Mouse (Mus musculus) liver, embryonic 12.5 days (tissue): ENCODE data around the gene Rnf152. TPM values are rescaled to one million over a fixed set of nuclear protein-coding genes. Genes with fewer than 3 reads are reported as not detected.

ENCODE experiments used
- ATAC-seq: fragments of 200-750 bp; cut with Nextera tagmentation; 2 replicates; pipeline ENCODE4 v1.8.0; 2017; ENCODE audit warnings: moderate number of reproducible peaks, mild to moderate bottlenecking, moderate library complexity
- H3K27ac ChIP-seq: fragments of 300-500 bp; sonication (generic); 2 replicates; pipeline ENCODE4 v1.5.1; 2016; ENCODE audit warnings: mild to moderate bottlenecking
- H3K27me3 ChIP-seq: fragments of 300-500 bp; sonication (generic); replicated peaks from 2 replicates; pipeline ENCODE4 v1.6.1; 2016; ENCODE audit warnings: mild to moderate bottlenecking, moderate library complexity
- H3K36me3 ChIP-seq: fragments of 300-500 bp; sonication (generic); 2 replicates; pipeline ENCODE4 v1.6.1; 2016; ENCODE audit warnings: mild to moderate bottlenecking, moderate library complexity
- H3K4me1 ChIP-seq: fragments of 300-500 bp; sonication (generic); 2 replicates; pipeline ENCODE4 v1.6.1; 2016
- H3K4me2 ChIP-seq: fragments of 300-500 bp; sonication (generic); 2 replicates; pipeline ENCODE4 v1.6.1; 2016; ENCODE audit warnings: mild to moderate bottlenecking, moderate library complexity
- H3K4me3 ChIP-seq: fragments of 300-500 bp; sonication (generic); 2 replicates; pipeline ENCODE4 v1.5.1; 2016; ENCODE audit warnings: mild to moderate bottlenecking, moderate library complexity
- H3K9ac ChIP-seq: fragments of 300-500 bp; sonication (generic); 2 replicates; pipeline ENCODE4 v1.6.1; 2016; ENCODE audit warnings: mild to moderate bottlenecking, moderate library complexity
- H3K9me3 ChIP-seq: fragments of 300-500 bp; sonication (generic); replicated peaks from 2 replicates; pipeline ENCODE4 v1.6.1; 2016; ENCODE audit warnings: mild to moderate bottlenecking, moderate library complexity
- WGBS: fragments of 180-500 bp; shearing (Covaris S2); methylation state at CpG from one replicate; pipeline ENCODE4 v1.1.7; 2016; ENCODE audit not compliant: insufficient replicate concordance; 5-methylcytosine and 5-hydroxymethylcytosine counted together
- polyA plus RNA-seq: library from polyadenylated mRNA; unstranded; fragments of >200 nt; fragmentation: Nextera tagmentation; extraction: Ambion mirVana; gene quantifications from 2 replicates; pipeline ENCODE4 v1.2.1, GENCODE M21; 2016

Rnf152 gene
- 0.01 and 0.04 TPM in 2 replicates for polyA plus RNA-seq

DNA sequence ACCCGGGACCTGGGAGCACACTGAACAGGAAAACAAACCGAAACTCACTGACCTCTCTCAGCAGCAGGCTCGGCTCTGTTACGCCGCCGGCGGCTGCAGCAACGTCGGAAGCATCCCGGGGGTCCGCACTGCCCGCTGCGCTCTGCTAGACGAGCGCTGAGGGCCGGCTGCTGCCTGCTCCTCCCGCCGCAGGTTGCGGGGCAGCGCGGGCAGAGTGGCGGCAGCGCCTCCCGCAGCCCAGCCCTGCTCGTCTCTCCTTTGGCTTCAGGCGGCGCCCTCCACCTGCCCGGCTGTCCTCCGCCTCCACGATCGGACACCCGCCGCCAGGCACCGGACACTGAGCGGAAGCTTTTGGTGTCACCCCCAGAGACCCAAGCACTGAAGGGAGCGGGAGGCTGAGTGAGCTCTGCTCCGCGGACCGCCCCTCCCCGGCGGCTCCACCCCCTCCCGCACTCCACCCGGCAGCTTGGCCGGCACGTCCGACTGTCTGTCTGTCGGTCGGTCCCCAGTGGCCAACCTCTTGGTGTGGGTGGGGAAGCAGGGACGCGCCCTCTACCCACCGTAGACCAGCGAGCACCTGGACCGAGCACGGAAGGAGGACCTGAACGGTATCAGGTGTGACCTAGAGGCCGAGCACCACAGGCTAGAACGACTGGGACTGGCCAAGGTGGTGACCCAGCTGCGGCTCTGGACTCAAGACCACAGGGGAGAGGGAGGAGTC lies at the start of gene Rnf152:
Gene Rnf152, minus strand, starts transcription at position 420 of the 721 bp plus-strand sequence.
- WGBS: under 1% methylated on average over 58 of the region's 58 CpGs
- H3K4me1 ChIP-seq: peaks cover 5% of the 10 kb centered on the region; the same call in 1 of the 2 replicates
- peak within 1 kb of the TSS; percentile 83 for H3K4me2 ChIP-seq
- H3K27me3 ChIP-seq: peaks cover 44% of the 10 kb centered on the region
- ATAC-seq: peak; percentile 66
- peak within 1 kb of the TSS; percentile 63 for H3K4me3 ChIP-seq
- H3K9ac ChIP-seq: peak within 1 kb of the TSS; percentile 56
- H3K36me3 ChIP-seq: no peaks in the 10 kb centered on the region
- H3K27ac ChIP-seq: no peak within 1 kb of the TSS
- no peaks in the 10 kb centered on the region for H3K9me3 ChIP-seq

DNA sequence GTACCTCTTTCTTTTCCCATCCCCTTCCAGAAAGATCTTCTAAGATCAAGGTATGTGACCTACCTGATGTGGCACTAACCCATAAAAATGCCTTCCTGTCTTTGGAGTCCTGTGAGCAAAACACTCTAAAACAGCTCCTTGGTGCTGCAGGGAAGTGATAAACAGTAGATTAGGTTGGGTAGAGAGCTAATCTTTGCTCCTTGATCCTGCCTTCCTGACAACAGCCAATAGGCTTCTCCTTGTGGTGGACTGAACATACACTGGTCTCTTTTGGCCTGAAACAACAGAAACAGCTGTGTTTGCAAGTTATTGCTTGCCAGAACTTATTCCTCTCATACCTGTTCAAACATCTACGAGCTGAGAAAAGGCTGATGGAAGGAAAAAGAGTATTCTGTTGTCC lies 46.3 kb upstream of the Rnf152 start:
- H3K4me3 ChIP-seq: no peak overlapping the region
- no peaks in the 10 kb centered on the region for H3K27me3 ChIP-seq
- no peaks in the 10 kb centered on the region for H3K36me3 ChIP-seq
- 35% methylated on average over 1 of the region's 1 CpGs for WGBS
- H3K9me3 ChIP-seq: no peaks in the 10 kb centered on the region
- no peak overlapping the region for H3K4me2 ChIP-seq
- ATAC-seq: no peak
- H3K27ac ChIP-seq: no peak overlapping the region
- H3K9ac ChIP-seq: no peak overlapping the region
- no peaks in the 10 kb centered on the region for H3K4me1 ChIP-seq

DNA sequence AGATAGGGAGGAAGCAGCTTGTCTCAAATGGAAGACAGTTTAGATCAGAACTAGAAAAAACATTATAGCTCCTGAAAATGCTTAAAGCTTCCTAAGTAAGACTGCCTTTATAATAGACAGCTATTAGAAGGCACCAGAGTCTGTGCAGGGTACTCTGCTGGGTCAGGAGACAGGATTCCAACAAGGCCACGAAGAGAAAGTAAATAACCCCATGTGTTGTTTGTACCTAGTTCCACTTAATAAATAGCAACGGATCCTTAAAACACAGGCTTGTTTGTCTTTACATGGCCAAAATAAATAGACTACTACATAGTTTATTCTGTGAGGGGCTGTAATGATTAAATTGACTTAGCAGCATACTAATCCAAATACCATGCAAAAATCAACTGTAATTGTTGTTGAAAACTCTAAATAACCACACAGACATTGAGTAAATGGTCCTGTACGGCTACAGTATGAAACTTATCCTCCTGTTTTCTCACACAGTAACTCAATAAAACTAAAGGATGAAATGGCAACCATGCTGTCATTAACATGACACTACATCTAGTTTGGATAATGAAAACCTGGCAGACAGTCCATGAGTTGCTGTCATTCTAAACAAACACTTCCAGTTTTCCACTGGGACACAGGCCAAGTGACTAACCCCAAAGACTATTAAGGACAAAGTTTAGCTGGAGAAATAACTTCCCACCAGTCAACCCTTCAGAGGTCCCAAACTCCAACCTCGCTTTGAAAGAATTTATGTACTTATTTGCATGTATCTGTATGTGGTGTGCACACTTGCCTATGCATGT lies 27.8 kb upstream of the Rnf152 start:
- Histone ChIP-seq H3K9ac (no peak overlapping the region), H3K9me3 (no peaks in the 10 kb centered on the region), H3K27me3 (no peaks in the 10 kb centered on the region), H3K4me3 (no peak overlapping the region), H3K27ac (no peak overlapping the region), H3K4me1 (no peaks in the 10 kb centered on the region), H3K4me2 (no peak overlapping the region), H3K36me3 (no peaks in the 10 kb centered on the region)
- no peak for ATAC-seq
- 47% methylated on average over 4 of the region's 4 CpGs for WGBS

DNA sequence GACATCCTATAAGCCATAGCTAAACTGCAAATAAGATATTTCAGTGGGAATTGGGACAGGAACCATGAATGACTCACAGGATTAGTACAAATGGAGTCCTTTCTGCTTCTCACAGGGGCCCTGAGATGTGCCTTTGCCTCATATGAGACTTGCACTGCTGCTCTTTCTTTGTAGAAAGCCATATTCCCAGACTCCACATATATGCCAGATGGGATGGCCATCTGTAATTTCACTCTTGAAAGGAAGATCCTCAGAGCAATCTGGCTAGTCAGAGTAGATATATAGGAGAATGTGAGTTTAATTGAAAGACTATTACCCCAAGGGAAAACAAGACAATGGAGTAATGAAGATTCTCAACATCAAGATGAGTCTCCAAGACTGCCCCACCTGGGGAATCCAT lies 21.0 kb upstream of the Rnf152 start:
- Histone ChIP-seq H3K9ac (no peak overlapping the region), H3K36me3 (no peaks in the 10 kb centered on the region), H3K4me1 (no peaks in the 10 kb centered on the region), H3K9me3 (no peaks in the 10 kb centered on the region), H3K27ac (no peak overlapping the region), H3K27me3 (no peaks in the 10 kb centered on the region), H3K4me3 (no peak overlapping the region), H3K4me2 (no peak overlapping the region)
- no peak for ATAC-seq

DNA sequence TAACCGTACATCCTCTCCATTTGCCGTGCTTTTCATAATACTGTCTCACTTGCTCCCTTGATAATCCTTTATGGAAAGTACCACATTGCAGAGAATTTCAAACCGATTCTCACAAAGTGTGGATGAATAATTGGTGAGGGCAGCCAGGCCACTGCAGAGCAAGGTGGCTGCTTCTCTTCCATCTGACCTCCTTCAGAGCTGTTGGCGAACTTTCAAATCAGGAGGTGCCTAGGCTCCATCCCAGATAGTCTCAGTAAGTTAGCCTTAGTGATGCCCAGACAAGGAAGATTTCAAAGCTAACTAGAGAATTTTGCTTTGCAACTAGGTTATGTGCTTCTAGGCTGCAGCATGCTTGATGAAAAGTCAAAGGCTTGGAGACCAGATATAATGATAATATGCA lies 18.1 kb upstream of the Rnf152 start:
- WGBS: 75% methylated on average over 4 of the region's 4 CpGs
- Histone ChIP-seq H3K27me3 (no peaks in the 10 kb centered on the region), H3K9me3 (no peaks in the 10 kb centered on the region), H3K4me3 (no peak overlapping the region), H3K9ac (no peak overlapping the region), H3K4me2 (no peak overlapping the region), H3K36me3 (no peaks in the 10 kb centered on the region), H3K4me1 (no peaks in the 10 kb centered on the region), H3K27ac (no peak overlapping the region)
- no peak for ATAC-seq

DNA sequence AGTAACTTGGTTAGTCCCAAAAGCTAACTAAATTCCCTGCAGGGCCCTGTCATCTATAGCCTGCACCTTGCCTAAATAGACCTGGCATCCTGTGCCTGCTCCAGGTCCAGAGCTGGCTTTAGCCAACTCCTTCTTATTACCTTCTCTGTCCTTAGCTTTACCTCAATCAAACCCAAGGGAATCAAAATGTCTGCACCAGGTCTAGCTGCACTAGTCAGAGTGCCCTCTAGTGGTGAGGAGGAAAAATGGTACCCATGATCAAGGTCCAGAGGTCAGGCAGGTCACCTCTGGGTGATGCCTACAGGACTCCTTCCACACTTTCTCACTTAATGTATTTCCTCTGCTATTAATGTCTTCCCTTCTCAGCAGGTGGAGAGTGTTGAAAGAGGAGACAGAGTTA lies 6.2 kb upstream of the Rnf152 start:
- no peak for ATAC-seq
- H3K4me2 ChIP-seq: no peak overlapping the region
- no peak overlapping the region for H3K27ac ChIP-seq
- H3K4me1 ChIP-seq: no peaks in the 10 kb centered on the region
- no peak overlapping the region for H3K4me3 ChIP-seq
- H3K27me3 ChIP-seq: peaks cover 6% of the 10 kb centered on the region; the same call in 1 of the 2 replicates
- H3K9me3 ChIP-seq: no peaks in the 10 kb centered on the region
- no peak overlapping the region for H3K9ac ChIP-seq
- H3K36me3 ChIP-seq: no peaks in the 10 kb centered on the region

DNA sequence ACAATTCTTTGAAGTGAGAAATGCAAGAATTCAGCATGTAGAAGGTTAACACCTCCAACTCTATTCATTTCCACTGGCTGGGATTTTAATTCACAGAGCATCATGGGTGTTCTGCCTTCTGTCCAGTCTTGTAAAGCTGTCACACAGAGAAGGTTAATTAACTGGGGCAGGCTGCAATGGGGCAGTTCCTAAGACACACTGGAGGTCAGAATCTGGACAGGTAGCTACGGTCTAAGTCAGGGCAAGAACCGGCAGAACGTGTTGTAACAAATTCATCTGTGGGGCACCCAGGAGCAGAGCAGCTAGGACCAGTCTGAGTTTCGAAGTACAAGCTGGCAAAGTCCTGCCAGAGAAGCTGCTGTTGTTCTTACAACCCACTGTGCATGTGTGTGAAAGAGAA lies 2.4 kb upstream of the Rnf152 start:
- Histone ChIP-seq H3K27me3 (peaks cover 44% of the 10 kb centered on the region), H3K4me1 (peaks cover 5% of the 10 kb centered on the region; the same call in 1 of the 2 replicates), H3K9me3 (no peaks in the 10 kb centered on the region), H3K9ac (no peak overlapping the region), H3K27ac (no peak overlapping the region), H3K4me3 (no peak overlapping the region), H3K4me2 (no peak overlapping the region), H3K36me3 (no peaks in the 10 kb centered on the region)
- WGBS: 65% methylated on average over 4 of the region's 4 CpGs
- ATAC-seq: no peak

DNA sequence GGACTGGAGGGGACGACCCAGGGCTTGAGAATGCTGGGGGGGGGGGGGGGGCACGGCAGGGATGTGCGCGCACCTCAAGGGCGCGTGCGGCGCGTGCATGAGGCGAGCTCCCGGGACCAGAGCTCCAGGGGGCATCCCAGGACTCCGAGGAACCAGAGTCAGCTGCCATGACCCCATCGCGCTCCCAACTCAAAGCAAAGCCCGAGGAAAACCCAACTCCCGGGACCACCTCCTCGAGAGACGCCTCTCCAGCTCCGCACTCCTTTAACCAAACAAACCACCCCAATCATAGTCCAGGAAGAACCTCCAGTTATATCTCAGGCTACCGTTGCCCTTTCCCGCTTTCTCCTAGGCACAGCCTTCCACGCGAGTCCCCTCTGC lies 610 bp downstream of the Rnf152 start:
- under 1% methylated on average over 15 of the region's 23 CpGs for WGBS
- Histone ChIP-seq H3K36me3 (no peaks in the 10 kb centered on the region), H3K27me3 (peaks cover 44% of the 10 kb centered on the region), H3K27ac (no peak overlapping the region), H3K9ac (peak overlapping the region; percentile 56), H3K4me1 (peaks cover 5% of the 10 kb centered on the region; the same call in 1 of the 2 replicates), H3K9me3 (no peaks in the 10 kb centered on the region), H3K4me3 (peak overlapping the region; percentile 63), H3K4me2 (peak overlapping the region; percentile 83)
- ATAC-seq: peak; percentile 6; the same call in 1 of the 2 replicates

DNA sequence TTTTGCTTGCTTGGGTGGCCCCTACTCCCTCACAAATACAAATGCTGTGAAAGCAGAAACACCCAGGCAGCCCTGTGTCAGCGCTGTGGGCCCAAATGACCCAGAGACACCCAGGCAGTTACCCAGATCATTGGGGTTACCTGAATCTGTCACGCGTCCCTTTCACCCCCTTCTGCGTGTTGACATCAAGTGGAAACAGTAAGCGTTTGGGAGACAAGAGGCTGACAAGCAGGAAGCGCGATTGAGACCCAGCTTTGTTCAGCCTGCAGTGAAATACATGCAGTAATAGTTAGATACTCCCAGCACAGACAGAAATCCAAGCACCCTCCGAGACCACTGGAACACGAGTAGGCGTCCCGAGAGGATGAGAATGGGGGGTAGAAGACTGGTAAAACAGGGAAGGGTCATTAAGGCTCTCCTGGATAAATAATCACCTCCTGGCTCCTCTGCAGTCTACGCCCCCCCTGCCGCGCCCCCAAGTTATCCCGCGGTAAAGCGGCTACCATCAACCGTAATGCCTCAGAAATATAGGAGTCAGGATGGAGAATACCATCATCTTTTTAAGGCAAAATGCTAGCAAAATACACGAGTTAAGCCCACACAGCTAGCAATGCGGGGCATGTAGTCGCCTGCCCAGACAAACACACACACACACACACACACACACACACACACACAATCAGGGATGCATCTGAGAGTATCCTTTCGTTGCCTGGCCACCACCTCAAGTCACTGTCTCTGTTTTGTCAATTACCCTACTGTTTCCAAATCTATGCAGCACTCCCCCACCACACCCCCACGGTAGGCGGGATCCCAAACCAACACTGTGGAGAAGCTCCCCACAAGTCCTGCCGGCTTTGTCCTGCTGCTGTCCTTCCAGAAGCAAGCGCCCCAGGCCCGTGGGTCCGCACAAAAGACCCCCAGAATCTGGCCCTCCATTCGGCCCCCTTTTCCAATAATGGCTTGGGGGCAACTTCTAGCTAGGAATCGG lies 1.3 kb downstream of the Rnf152 start:
- no peak overlapping the region for H3K9ac ChIP-seq
- H3K9me3 ChIP-seq: no peaks in the 10 kb centered on the region
- H3K4me2 ChIP-seq: peak overlapping the region; percentile 83
- no peak for ATAC-seq
- 9% methylated on average over 30 of the region's 30 CpGs for WGBS
- H3K27me3 ChIP-seq: peaks cover 44% of the 10 kb centered on the region
- H3K4me1 ChIP-seq: peaks cover 5% of the 10 kb centered on the region; the same call in 1 of the 2 replicates
- H3K36me3 ChIP-seq: no peaks in the 10 kb centered on the region
- peak overlapping the region; percentile 63 for H3K4me3 ChIP-seq
- H3K27ac ChIP-seq: no peak overlapping the region

DNA sequence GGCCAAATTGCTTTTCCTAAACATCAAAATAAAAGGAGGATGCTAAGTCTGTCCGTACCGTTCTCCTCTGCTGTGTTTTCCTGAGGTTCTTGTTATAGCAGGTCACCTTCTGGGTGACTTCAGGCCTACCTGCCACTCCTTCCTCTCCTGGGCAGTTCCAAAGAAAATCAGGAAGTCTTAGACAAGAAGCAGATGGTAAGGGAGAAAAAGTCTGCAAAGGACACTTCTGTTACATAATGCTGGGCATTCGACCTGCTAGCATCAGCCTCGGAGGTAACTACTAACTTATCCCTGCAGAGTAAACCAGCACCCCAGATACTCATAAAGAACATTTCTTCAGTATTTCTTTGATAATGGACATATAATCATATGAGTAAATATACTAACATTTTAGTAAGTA lies 4.7 kb downstream of the Rnf152 start:
- Histone ChIP-seq H3K4me2 (no peak overlapping the region), H3K36me3 (no peaks in the 10 kb centered on the region), H3K9me3 (no peaks in the 10 kb centered on the region), H3K9ac (no peak overlapping the region), H3K4me1 (peaks cover 5% of the 10 kb centered on the region; the same call in 1 of the 2 replicates), H3K27ac (no peak overlapping the region), H3K27me3 (peaks cover 28% of the 10 kb centered on the region), H3K4me3 (no peak overlapping the region)
- ATAC-seq: no peak
- WGBS: 75% methylated on average over 4 of the region's 4 CpGs

DNA sequence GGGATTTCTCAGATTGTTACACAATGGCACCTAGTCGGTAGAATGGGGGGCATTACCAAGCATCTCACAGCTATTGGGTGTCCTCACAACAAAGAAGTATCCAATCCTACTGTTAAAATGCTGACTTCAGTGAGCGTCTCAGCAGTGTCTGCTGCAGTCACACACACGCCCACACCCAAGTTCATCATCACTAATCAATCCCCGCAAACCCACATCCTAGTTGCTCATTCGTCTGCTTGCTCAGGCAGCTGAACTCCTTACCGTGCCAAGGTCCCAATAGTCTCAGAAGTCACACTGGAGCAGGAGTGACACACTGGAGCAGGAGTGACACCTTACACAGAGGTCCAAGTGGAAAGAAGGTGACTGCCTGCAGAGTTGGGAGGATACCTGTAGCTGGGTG lies 14.2 kb downstream of the Rnf152 start:
- Histone ChIP-seq H3K27ac (no peak overlapping the region), H3K4me3 (no peak overlapping the region), H3K4me2 (no peak overlapping the region), H3K36me3 (no peaks in the 10 kb centered on the region), H3K9me3 (no peaks in the 10 kb centered on the region), H3K4me1 (no peaks in the 10 kb centered on the region), H3K27me3 (no peaks in the 10 kb centered on the region), H3K9ac (no peak overlapping the region)
- WGBS: 65% methylated on average over 6 of the region's 6 CpGs
- ATAC-seq: no peak

DNA sequence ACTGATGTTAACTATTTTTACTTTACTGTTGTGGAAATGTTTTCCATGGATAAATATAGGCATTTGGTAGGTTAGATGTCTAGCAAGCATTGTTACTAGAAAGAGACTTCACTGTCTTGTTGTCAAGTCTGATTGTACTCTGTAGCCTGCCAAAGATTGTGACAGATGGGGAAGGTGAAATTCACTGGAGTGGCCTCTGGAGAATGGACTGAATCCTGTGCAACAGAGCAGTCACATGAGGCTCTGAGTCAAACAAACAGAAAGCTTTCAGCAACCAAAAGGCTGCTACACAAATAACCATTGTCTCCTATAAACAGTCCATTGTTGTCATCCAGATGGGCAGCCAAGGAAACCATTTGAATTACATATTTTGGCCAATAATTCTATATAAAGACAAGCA lies 15.6 kb downstream of the Rnf152 start:
- Histone ChIP-seq H3K9ac (no peak overlapping the region), H3K27ac (no peak overlapping the region), H3K4me1 (no peaks in the 10 kb centered on the region), H3K4me3 (no peak overlapping the region), H3K36me3 (no peaks in the 10 kb centered on the region), H3K27me3 (no peaks in the 10 kb centered on the region), H3K4me2 (no peak overlapping the region), H3K9me3 (no peaks in the 10 kb centered on the region)
- ATAC-seq: no peak
